Mouse (Mus musculus) hindbrain, embryonic 13.5 days (tissue): Measurements from ENCODE around the gene Prkcsh. TPM values are rescaled to one million over a fixed set of nuclear protein-coding genes. Genes with fewer than 3 reads are reported as not detected.
A peak's percentile ranks its signal among the peaks of the same experiment; 100 is the strongest.

Experiments used
- ATAC-seq: fragments of 200-750 bp; cut with Nextera tagmentation; 2 replicates; pipeline ENCODE4 v1.8.0; 2017; ENCODE audit warnings: moderate TSS enrichment; ENCODE audit not compliant: low FRiP score
- H3K27ac ChIP-seq: fragments of 300-500 bp; sonication (generic); 2 replicates; pipeline ENCODE4 v1.5.1; 2015; ENCODE audit warnings: inconsistent platforms, mild to moderate bottlenecking, moderate library complexity
- H3K27me3 ChIP-seq: fragments of 300-500 bp; sonication (generic); 2 replicates; pipeline ENCODE4 v1.6.1; 2015; ENCODE audit warnings: mild to moderate bottlenecking, inconsistent platforms
- H3K36me3 ChIP-seq: fragments of 300-500 bp; sonication (generic); 2 replicates; pipeline ENCODE4 v1.6.1; 2015; ENCODE audit warnings: mild to moderate bottlenecking, inconsistent platforms
- H3K4me1 ChIP-seq: fragments of 300-500 bp; sonication (generic); replicated peaks from 2 replicates; pipeline ENCODE4 v1.6.1; 2015; ENCODE audit warnings: inconsistent platforms
- H3K4me2 ChIP-seq: fragments of 300-500 bp; sonication (generic); 2 replicates; pipeline ENCODE4 v1.6.1; 2015; ENCODE audit warnings: inconsistent platforms, mild to moderate bottlenecking, moderate library complexity
- H3K4me3 ChIP-seq: fragments of 300-500 bp; sonication (generic); 2 replicates; pipeline ENCODE4 v1.5.1; 2015; ENCODE audit warnings: mild to moderate bottlenecking, inconsistent platforms
- H3K9ac ChIP-seq: fragments of 300-500 bp; sonication (generic); 2 replicates; pipeline ENCODE4 v1.6.1; 2015; ENCODE audit warnings: mild to moderate bottlenecking, inconsistent platforms
- H3K9me3 ChIP-seq: fragments of 300-500 bp; sonication (generic); 2 replicates; pipeline ENCODE4 v1.6.1; 2016; ENCODE audit warnings: inconsistent platforms
- WGBS: fragments of 180-500 bp; shearing (Covaris S2); methylation state at CpG from one replicate; pipeline ENCODE4 v1.1.7; 2015; 5-methylcytosine and 5-hydroxymethylcytosine counted together
- polyA plus RNA-seq: library from polyadenylated mRNA; unstranded; fragments of >200 nt; fragmentation: Nextera tagmentation; extraction: Ambion mirVana; gene quantifications from 2 replicates; pipeline ENCODE4 v1.2.1, GENCODE M21; 2015

The Prkcsh gene
- polyA plus RNA-seq, 1 experiment from 2014 or later, result 99.3 TPM

DNA sequence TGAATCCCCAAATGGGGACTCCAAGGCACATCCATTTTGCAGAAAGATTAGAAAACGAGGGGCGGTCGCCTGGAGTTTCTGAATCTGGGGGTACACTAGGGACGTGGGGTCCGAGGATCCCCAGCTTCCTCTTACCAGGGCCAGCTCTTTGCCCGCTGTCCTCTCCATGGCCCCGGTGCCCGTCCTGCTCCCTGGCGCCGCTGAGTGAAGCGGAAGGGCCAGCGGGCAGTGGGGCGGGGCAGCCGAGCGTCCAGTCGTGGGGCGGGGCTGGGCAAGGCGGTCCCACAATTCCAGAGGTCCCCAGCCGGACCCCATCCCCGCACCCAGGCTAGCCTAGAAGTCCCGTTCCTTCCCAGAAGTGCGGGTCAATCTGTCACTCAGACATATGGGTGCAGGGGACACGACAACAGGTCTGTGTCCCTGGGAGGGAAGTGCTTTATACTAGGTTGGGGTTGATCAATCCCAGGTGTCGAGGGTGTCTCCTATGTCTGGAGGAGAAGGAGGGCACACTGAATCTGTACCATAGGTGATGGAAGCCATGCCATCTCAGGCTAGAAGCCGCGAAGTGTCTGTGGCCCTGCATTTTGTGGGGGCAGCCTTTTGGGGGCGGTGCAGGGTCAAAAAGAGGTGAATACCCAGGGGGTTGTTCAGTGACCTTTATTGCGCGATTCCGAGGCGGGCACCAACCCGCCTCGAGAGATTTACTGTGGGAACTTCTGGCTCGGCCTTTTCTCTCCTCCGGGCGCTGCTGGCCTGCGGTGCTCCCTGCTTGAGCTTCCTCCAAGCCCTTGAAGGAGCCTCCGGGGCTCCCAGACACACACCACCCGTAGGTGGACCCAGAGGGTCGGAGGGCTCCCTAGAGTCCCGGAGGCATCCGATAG is 13.1 kb upstream of the Prkcsh start, which contains the start of gene Rgl3:
TSS of gene Rgl3 (minus strand) at position 217 of the 881 bp plus-strand sequence.
- Histone ChIP-seq H3K9ac (peak within 1 kb of the TSS; percentile 64), H3K27me3 (peaks cover 91% of the 10 kb centered on the region), H3K9me3 (no peaks in the 10 kb centered on the region), H3K27ac (no peak within 1 kb of the TSS), H3K4me1 (peaks cover 26% of the 10 kb centered on the region), H3K4me3 (peak within 1 kb of the TSS; percentile 36), H3K4me2 (peak within 1 kb of the TSS; percentile 57), H3K36me3 (no peaks in the 10 kb centered on the region)
- no peak for ATAC-seq
- WGBS, result under 1% methylated on average over 41 of the region's 42 CpGs

DNA sequence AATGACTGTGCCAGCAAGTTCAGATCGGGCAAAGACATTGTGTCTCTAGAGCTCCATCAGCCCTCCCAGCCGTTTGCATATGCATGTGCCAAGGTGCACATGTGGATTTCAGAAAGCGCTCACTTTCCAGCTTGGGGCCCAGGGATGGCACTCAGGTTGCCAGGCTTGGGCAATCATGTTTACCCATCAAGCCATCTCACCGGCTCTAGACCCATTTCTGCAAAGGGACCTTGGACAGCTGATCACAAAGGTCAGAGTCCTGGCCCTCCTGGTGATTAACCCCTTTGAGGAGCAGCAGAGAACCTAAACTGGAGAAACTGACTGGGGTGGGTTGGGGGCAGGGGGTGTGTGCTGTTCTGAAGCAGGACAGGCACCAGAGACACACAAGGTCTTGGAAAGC is 10.4 kb upstream of the Prkcsh start:
- H3K27ac ChIP-seq, result no peak overlapping the region
- ATAC-seq, result no peak
- no peaks in the 10 kb centered on the region for H3K9me3 ChIP-seq
- H3K36me3 ChIP-seq, result no peaks in the 10 kb centered on the region
- whole genome bisulfite sequencing, result 77% methylated on average over 4 of the region's 4 CpGs
- H3K27me3 ChIP-seq, result peaks cover 64% of the 10 kb centered on the region
- no peak overlapping the region for H3K4me2 ChIP-seq
- no peak overlapping the region for H3K9ac ChIP-seq
- peaks cover 26% of the 10 kb centered on the region for H3K4me1 ChIP-seq
- H3K4me3 ChIP-seq, result no peak overlapping the region

DNA sequence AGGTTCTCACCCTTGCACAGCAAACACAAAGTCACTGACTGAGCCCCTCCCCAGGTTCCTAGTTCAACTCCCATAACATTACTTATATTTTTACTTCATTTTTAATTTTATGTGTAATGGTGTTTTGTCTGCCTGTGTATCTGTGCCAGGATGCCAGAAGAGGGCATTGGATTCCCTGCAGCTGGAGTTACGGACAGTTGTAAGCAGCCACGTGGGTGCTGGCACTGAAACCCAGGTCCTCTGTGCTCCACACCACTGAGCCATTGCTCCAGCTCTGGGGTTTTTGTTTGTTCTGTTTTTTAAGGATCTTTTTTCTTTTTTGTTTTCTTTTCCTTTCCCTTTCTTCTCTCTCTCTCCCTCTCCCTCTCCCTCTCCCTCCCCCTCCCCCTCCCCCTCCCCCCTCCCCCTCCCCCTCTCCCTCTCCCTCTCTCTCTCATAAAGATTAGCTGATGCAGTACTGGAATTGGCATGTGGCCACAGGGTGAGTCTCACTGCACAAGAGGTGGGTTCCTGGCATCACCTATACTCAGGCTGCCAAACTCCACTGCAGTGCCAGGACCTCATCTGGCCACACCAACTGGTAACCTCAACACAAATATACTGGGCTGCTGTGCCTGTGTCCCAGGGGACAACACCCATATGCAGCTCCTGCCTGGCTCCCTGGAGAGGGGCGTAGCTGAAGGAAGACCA is 6.3 kb upstream of the Prkcsh start:
- Histone ChIP-seq H3K27ac (no peak overlapping the region), H3K4me3 (no peak overlapping the region), H3K27me3 (peaks cover 23% of the 10 kb centered on the region), H3K4me1 (no peaks in the 10 kb centered on the region), H3K4me2 (no peak overlapping the region), H3K36me3 (no peaks in the 10 kb centered on the region), H3K9ac (no peak overlapping the region), H3K9me3 (no peaks in the 10 kb centered on the region)
- 91% methylated on average over 3 of the region's 3 CpGs for WGBS
- ATAC-seq, result no peak

DNA sequence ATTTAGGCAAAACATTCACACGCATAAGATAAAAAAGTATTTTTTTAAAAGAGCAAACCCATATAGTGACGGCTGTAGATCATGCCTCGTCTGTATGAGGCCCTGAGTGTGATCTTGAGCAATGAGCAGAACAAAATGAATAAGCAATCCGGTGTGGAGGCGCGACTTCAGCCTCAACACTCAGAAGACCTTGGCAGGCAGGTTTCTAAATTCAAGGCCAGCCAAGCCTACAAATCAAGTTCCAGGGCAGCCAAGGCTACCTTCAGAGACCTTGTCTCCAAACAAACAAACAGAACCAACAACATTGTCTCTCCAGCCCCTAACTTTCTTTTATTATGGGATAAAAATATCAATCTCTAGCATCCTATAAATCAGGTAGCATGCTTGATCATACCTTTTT is 2.3 kb upstream of the Prkcsh start:
- H3K4me3 ChIP-seq, result no peak overlapping the region
- WGBS, result 95% methylated on average over 6 of the region's 6 CpGs
- peaks cover 28% of the 10 kb centered on the region for H3K4me1 ChIP-seq
- H3K9ac ChIP-seq, result no peak overlapping the region
- no peak overlapping the region for H3K27ac ChIP-seq
- H3K27me3 ChIP-seq, result no peaks in the 10 kb centered on the region
- no peak overlapping the region for H3K4me2 ChIP-seq
- H3K36me3 ChIP-seq, result peaks cover 14% of the 10 kb centered on the region
- H3K9me3 ChIP-seq, result no peaks in the 10 kb centered on the region
- ATAC-seq, result no peak

DNA sequence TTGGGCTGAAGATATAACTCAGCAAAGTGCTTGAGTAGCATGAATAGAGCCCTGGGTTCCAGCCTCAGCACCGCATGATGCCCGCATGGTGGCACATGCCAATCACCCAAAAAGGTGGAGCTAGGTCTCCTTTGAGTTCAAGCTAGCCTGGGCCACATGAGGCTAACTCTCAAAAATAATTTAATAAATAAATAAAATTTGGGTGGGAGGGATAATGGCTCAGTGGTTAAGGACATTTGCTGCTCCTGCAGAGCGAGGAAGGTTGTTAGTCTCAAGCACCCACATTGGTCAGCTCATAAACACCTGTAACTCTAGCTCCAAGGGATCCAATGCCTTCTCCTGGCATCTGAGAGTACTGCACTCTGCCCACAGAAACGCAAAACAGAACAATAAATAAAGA is 973 bp upstream of the Prkcsh start:
- H3K4me3 ChIP-seq, result peak overlapping the region; percentile 41
- no peak for ATAC-seq
- H3K27ac ChIP-seq, result no peak overlapping the region

DNA sequence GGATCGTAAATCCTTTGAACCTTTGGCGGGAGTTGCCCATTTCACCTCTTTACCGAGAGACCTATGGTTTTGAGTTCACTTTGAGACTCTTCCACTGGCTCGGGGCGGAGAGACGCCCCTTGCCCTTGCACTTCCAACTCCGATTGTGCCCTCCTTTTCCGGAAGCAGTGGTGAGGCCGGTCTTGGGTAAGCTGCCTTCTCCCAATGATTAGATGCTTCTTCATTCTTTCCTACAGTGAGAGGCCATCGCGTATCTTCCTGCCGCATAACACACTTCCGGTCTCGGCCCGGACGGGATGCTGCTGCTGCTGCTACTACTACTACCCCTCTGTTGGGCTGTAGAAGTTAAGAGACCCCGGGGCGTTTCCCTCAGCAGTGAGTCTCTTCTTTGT is 553 bp downstream of the Prkcsh start:
- H3K27ac ChIP-seq, result peak overlapping the region; percentile 89
- H3K36me3 ChIP-seq, result peaks cover 43% of the 10 kb centered on the region
- H3K4me3 ChIP-seq, result peak overlapping the region; percentile 68
- ATAC-seq, result peak; percentile 23
- H3K4me2 ChIP-seq, result peak overlapping the region; percentile 93
- H3K9me3 ChIP-seq, result no peaks in the 10 kb centered on the region
- peaks cover 46% of the 10 kb centered on the region for H3K4me1 ChIP-seq
- H3K27me3 ChIP-seq, result no peaks in the 10 kb centered on the region
- 0% methylated on average over 18 of the region's 18 CpGs for WGBS
- H3K9ac ChIP-seq, result peak overlapping the region; percentile 84

More for the DNA sequence above, 973 bp upstream of the Prkcsh start:
- Histone ChIP-seq H3K9ac (no peak overlapping the region), H3K36me3 (peaks cover 28% of the 10 kb centered on the region), H3K4me1 (peaks cover 41% of the 10 kb centered on the region), H3K9me3 (no peaks in the 10 kb centered on the region), H3K27me3 (no peaks in the 10 kb centered on the region), H3K4me2 (peak overlapping the region; percentile 60)
- WGBS, result 86% methylated on average over 4 of the region's 4 CpGs

DNA sequence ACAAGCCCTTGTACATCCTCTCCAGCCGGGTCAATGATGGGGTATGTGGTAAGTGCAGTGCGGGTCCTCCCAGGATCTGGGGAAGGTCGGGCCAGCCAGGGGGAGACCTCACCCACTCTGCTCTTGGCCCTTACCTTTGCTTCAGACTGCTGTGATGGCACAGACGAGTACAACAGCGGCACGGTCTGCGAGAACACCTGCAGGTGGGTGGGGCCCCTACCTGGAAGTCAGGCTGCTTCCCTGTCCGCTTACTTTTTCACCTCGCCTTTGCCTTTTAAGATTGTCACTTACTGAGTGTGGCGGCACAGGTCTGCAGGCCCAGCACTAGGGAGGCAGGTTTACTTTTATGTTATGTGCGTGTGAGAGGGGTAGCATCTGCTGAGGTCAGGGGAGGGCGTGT is 1.9 kb downstream of the Prkcsh start:
- peak overlapping the region; percentile 68 for H3K4me3 ChIP-seq
- no peak for ATAC-seq
- no peak overlapping the region for H3K27ac ChIP-seq
- peak overlapping the region; percentile 93 for H3K4me2 ChIP-seq
- no peaks in the 10 kb centered on the region for H3K27me3 ChIP-seq
- peak overlapping the region; percentile 84 for H3K9ac ChIP-seq
- H3K36me3 ChIP-seq, result peaks cover 57% of the 10 kb centered on the region
- peaks cover 48% of the 10 kb centered on the region for H3K4me1 ChIP-seq
- H3K9me3 ChIP-seq, result no peaks in the 10 kb centered on the region
- WGBS, result 93% methylated on average over 12 of the region's 12 CpGs

DNA sequence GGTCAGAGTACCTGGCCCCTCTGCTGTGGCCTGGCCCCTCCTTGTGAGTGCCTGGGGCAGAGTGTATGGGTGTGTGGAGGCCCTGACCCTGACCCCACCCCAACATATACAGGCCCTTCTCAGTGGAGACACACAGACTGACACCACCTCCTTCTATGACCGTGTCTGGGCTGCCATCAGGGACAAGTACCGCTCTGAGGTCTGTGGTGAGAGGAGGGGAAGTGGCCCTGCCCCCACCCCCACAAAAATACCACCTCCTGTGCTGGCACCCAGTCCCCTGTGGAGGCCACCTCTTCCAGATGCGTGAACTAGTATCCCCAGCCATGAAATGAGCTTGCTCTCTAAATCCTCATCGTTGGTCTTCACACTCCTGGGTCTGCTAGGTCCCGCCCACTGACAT is 8.4 kb downstream of the Prkcsh start:
- H3K36me3 ChIP-seq, result peaks cover 92% of the 10 kb centered on the region
- 83% methylated on average over 5 of the region's 5 CpGs for WGBS

DNA sequence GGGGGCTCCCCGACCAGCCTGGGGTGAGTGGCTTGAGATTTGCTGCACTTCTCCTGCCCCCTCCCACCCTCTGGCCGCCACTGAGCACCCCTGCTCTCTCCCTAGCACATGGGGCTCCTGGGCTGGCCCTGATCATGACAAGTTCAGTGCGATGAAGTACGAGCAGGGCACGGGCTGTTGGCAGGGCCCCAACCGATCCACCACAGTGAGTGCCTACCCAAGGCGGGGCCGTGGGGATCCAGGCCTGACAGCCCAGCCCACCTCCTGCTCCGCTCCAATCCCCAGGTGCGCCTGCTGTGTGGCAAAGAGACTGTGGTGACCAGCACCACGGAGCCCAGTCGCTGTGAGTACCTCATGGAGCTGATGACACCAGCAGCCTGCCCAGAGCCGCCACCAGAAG is 10.1 kb downstream of the Prkcsh start:
- H3K4me3 ChIP-seq, result no peak overlapping the region
- no peak overlapping the region for H3K9ac ChIP-seq
- no peaks in the 10 kb centered on the region for H3K9me3 ChIP-seq
- WGBS, result 92% methylated on average over 13 of the region's 13 CpGs
- peak; percentile 27; the same call in 1 of the 2 replicates for ATAC-seq
- peaks cover 89% of the 10 kb centered on the region for H3K36me3 ChIP-seq
- H3K4me1 ChIP-seq, result peaks cover 21% of the 10 kb centered on the region; the same call in 1 of the 2 replicates
- no peaks in the 10 kb centered on the region for H3K27me3 ChIP-seq
- H3K4me2 ChIP-seq, result no peak overlapping the region
- peak overlapping the region; percentile 23; the same call in 1 of the 2 replicates for H3K27ac ChIP-seq

More for the DNA sequence above, 8.4 kb downstream of the Prkcsh start:
- Histone ChIP-seq H3K4me2 (no peak overlapping the region), H3K27ac (peak overlapping the region; percentile 35; the same call in 1 of the 2 replicates), H3K9me3 (no peaks in the 10 kb centered on the region), H3K4me1 (peaks cover 25% of the 10 kb centered on the region), H3K9ac (no peak overlapping the region), H3K27me3 (no peaks in the 10 kb centered on the region), H3K4me3 (no peak overlapping the region)
- 0 out of 2 replicates have a peak, but pooled peaks have one; percentile 3 for ATAC-seq

DNA sequence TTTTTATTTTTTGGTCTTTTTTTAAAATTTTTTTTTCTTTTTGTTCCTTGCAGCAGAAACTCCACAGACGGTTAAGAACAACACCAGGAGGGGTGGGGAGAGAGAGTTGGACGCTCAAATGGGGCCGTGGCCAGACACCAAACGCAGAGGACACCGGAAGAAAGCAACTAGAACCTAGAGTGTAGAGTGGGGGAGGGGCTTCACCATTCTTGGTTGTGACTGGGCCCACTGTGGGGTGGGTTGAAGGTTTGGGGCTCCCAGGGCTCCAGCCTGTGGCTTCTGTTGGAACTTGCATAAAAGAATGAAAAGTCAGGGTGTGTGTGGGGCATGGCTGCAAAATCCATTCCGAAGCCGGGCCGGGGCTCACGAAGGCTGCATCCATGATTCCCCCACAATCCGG is 13.6 kb downstream of the Prkcsh start:
- no peak for ATAC-seq
- Histone ChIP-seq H3K27ac (no peak overlapping the region), H3K4me3 (no peak overlapping the region), H3K27me3 (no peaks in the 10 kb centered on the region), H3K36me3 (peaks cover 73% of the 10 kb centered on the region), H3K9ac (no peak overlapping the region), H3K4me2 (no peak overlapping the region), H3K9me3 (no peaks in the 10 kb centered on the region), H3K4me1 (0 out of 2 replicates have a peak, but pooled peaks cover 6% of the 10 kb centered on the region)
- 68% methylated on average over 10 of the region's 10 CpGs for WGBS

DNA sequence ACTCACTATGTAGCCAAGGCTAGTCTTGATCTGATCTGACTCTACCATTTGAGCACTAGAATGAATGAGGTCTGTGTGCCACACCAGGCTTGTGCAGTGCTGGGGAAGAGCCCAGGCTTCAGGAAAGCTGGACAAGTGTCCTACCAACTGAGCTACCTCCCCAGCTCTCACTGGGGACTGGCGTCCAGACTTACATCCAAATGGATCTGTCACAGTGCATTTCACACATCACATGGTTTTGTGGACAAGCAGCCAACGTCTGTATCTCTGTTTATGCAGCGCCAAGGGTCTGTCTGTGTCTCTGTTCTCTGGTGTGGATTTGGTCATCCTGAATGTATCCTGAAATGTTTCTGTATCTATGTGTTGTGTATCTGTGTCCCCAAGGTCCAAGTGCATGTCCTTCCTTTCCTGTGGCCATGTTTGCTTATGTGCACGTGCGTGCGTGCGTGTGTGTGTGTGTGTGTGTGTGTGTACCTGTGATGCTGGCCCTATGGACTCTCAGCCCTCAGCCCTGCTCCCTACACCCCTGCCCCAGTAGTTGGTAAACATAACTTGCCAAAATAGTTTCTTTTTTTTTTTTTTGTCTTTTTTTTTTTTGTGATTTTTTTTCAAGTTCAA is 14.7 kb downstream of the Prkcsh start:
- Histone ChIP-seq H3K4me2 (no peak overlapping the region), H3K36me3 (peaks cover 65% of the 10 kb centered on the region)

DNA sequence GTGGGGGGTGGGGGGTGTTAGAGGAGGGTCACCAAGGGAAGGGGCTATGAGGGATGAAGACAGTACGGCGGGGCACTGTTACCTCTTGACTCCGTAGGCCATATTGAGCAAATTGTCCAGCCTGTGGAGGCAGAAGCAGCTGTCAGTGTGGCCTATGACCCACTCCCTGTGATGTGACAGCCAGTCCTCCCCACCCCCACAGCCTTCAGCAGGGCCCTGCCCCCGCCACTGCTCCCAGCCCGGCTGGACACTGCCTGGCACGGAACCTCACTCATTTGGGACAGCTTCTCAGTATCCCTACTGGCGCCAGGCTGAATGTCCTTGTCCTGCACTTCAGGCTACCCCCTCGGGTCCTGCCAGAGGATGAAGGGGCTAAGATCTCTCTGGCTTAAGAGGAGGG is 22.0 kb downstream of the Prkcsh start:
- Histone ChIP-seq H3K9ac (no peak overlapping the region), H3K36me3 (peaks cover 73% of the 10 kb centered on the region), H3K27me3 (no peaks in the 10 kb centered on the region), H3K27ac (no peak overlapping the region), H3K9me3 (no peaks in the 10 kb centered on the region), H3K4me3 (no peak overlapping the region), H3K4me2 (no peak overlapping the region), H3K4me1 (peaks cover 19% of the 10 kb centered on the region)
- no peak for ATAC-seq
- 43% methylated on average over 8 of the region's 8 CpGs for WGBS

More for the DNA sequence above, 14.7 kb downstream of the Prkcsh start:
- Histone ChIP-seq H3K4me1 (0 out of 2 replicates have a peak, but pooled peaks cover 5% of the 10 kb centered on the region), H3K27ac (no peak overlapping the region), H3K9me3 (no peaks in the 10 kb centered on the region), H3K4me3 (no peak overlapping the region), H3K9ac (no peak overlapping the region), H3K27me3 (no peaks in the 10 kb centered on the region)
- no peak for ATAC-seq
- 75% methylated on average over 7 of the region's 7 CpGs for WGBS
